Mouse (Mus musculus) forebrain, embryonic 12.5 days (tissue): ENCODE data around the gene Olfr427. TPM values are rescaled to one million over a fixed set of nuclear protein-coding genes. Genes with fewer than 3 reads are reported as not detected.
"Not testable (repeated sequence)": the region's sequence is repeated elsewhere in the genome, so short reads cannot be mapped to it uniquely, and the experiment has no call there.

Experiments
- ATAC-seq: fragments of 200-750 bp; cut with Nextera tagmentation; 2 replicates; pipeline ENCODE4 v1.8.0; 2017; ENCODE audit warnings: moderate TSS enrichment; ENCODE audit not compliant: low FRiP score
- H3K27ac ChIP-seq: fragments of 300-500 bp; sonication (generic); 2 replicates; pipeline ENCODE4 v1.5.1; 2016; ENCODE audit warnings: mild to moderate bottlenecking
- H3K27me3 ChIP-seq: fragments of 300-500 bp; sonication (generic); 2 replicates; pipeline ENCODE4 v1.6.1; 2016; ENCODE audit warnings: mild to moderate bottlenecking
- H3K36me3 ChIP-seq: fragments of 300-500 bp; sonication (generic); replicated peaks from 2 replicates; pipeline ENCODE4 v1.6.1; 2016; ENCODE audit warnings: mild to moderate bottlenecking
- H3K4me1 ChIP-seq: fragments of 300-500 bp; sonication (generic); 2 replicates; pipeline ENCODE4 v1.6.1; 2016
- H3K4me2 ChIP-seq: fragments of 300-500 bp; sonication (generic); 2 replicates; pipeline ENCODE4 v1.6.1; 2016; ENCODE audit warnings: mild to moderate bottlenecking, moderate library complexity
- H3K4me3 ChIP-seq: fragments of 300-500 bp; sonication (generic); replicated peaks from 2 replicates; pipeline ENCODE4 v1.5.1; 2016; ENCODE audit warnings: mild to moderate bottlenecking
- H3K9ac ChIP-seq: fragments of 300-500 bp; sonication (generic); 2 replicates; pipeline ENCODE4 v1.6.1; 2016; ENCODE audit warnings: mild to moderate bottlenecking
- H3K9me3 ChIP-seq: fragments of 300-500 bp; sonication (generic); 2 replicates; pipeline ENCODE4 v1.6.1; 2016
- WGBS: fragments of 180-500 bp; shearing (Covaris S2); methylation state at CpG from one replicate; pipeline ENCODE4 v1.1.7; 2016; 5-methylcytosine and 5-hydroxymethylcytosine counted together
- polyA plus RNA-seq: library from polyadenylated mRNA; unstranded; fragments of >200 nt; fragmentation: Nextera tagmentation; extraction: Ambion mirVana; gene quantifications from 2 replicates; pipeline ENCODE4 v1.2.1, GENCODE M21; 2016

The Olfr427 gene
- not detected in 2 replicates for polyA plus RNA-seq

DNA sequence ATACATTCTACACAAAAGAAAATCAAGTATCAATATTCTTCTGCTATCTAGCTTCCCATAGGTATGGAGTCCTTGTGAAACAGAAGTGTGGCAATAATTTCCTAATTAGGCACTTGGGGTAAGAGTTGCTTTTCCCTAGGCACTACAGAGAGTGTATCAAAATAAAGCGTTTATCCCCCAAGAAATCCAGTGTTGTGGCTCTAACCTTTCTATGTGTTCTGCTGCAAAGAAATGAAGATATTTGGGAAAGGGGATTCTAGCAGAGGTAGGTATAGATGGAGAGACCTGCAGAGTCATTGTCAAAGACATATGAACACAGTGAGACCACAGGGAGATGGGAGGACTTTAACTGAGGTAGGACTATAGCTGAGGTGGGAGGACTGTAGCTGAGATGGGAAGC is at the start of gene Olfr427:
Gene Olfr427 (plus strand): TSS at position 301 of the 400 bp plus-strand sequence.
- ATAC-seq, result no peak
- H3K27me3 ChIP-seq, result no peaks in the 10 kb centered on the region
- no peak within 1 kb of the TSS for H3K4me2 ChIP-seq
- 93% methylated on average over 1 of the region's 1 CpGs for WGBS
- H3K9me3 ChIP-seq, result no peaks in the 10 kb centered on the region
- H3K36me3 ChIP-seq, result no peaks in the 10 kb centered on the region
- no peak within 1 kb of the TSS for H3K27ac ChIP-seq
- no peaks in the 10 kb centered on the region for H3K4me1 ChIP-seq
- no peak within 1 kb of the TSS for H3K4me3 ChIP-seq
- no peak within 1 kb of the TSS for H3K9ac ChIP-seq

DNA sequence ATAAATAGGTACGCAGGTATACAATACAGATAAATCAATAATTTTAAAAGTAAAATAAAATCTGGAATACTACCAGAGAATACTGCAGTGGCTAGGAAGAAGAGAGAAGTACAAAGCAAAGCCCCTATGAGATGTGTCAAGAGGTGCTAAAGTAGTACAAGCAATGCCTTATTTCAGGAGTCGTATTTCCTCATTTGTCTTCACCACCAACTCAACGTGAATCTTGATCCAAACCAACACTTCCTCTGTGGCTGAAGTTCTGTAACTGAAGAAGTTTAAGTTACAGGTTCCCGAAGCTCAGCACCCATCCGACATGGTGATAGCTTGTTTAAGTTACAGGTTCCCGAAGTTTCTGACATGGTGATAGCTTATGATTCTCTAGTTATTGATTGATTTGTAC is 48.5 kb upstream of the Olfr427 start:
- not testable (repeated sequence) for H3K27ac ChIP-seq, H3K4me3 ChIP-seq, H3K4me2 ChIP-seq, H3K9ac ChIP-seq, H3K36me3 ChIP-seq, H3K9me3 ChIP-seq, ATAC-seq, H3K4me1 ChIP-seq, H3K27me3 ChIP-seq
- WGBS, result 91% methylated on average over 6 of the region's 6 CpGs

DNA sequence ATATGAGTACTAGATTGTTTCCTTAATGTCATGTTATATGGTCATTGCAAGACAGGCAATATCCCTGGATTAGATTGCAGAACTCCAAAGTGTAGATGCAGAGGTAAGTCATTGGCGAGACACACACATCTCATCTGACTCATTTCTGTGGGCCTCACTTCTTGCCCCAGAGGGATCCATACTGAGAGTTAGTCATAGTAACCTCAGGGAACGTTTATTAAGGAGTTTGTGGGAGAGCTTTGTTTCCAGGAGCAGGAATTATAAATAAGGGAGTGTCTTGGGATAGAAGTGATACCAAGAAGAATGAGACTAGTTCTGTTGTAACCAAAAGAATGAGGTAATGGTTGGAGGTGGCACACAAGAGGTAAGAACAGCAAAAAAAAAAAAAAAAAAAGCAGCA is 47.8 kb upstream of the Olfr427 start, which contains the start of gene Olfr432:
Gene Olfr432 (plus strand): TSS at position 313 of the 400 bp plus-strand sequence.
- 81% methylated on average over 2 of the region's 2 CpGs for WGBS
- Histone ChIP-seq H3K27me3 (no peaks in the 10 kb centered on the region), H3K9me3 (no peaks in the 10 kb centered on the region), H3K36me3 (no peaks in the 10 kb centered on the region), H3K27ac (no peak within 1 kb of the TSS), H3K4me3 (no peak within 1 kb of the TSS), H3K4me2 (no peak within 1 kb of the TSS), H3K4me1 (no peaks in the 10 kb centered on the region), H3K9ac (no peak within 1 kb of the TSS)
- ATAC-seq, result no peak

DNA sequence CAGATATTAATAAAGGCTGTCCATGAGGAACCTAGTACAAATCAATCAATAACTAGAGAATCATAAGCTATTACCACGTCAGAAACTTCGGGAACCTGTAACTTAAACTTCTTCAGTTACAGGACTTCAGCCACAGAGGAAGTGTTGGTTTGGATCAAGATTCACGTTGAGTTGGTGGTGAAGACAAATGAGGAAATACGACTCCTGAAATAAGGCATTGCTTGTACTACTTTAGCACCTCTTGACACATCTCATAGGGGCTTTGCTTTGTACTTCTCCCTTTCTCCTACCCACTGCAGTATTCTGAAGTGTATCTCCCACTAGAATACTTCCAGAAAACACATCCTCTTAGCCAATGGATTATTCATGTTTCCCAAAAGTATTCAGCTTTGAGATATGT is 47.3 kb upstream of the Olfr427 start:
- 82% methylated on average over 4 of the region's 4 CpGs for WGBS
- H3K4me1 ChIP-seq, H3K27me3 ChIP-seq, H3K36me3 ChIP-seq, ATAC-seq, H3K9ac ChIP-seq, H3K4me2 ChIP-seq, H3K27ac ChIP-seq, H3K4me3 ChIP-seq, H3K9me3 ChIP-seq: not testable (repeated sequence)

- no peaks in the 10 kb centered on the region for H3K27me3 ChIP-seq
- H3K9ac ChIP-seq, result no peak overlapping the region
- H3K4me3 ChIP-seq, result no peak overlapping the region
- H3K4me1 ChIP-seq, result no peaks in the 10 kb centered on the region
- ATAC-seq, result no peak
- 87% methylated on average over 4 of the region's 4 CpGs for WGBS
- H3K36me3 ChIP-seq, result no peaks in the 10 kb centered on the region
- H3K27ac ChIP-seq, result no peak overlapping the region
- no peaks in the 10 kb centered on the region for H3K9me3 ChIP-seq
- H3K4me2 ChIP-seq, result no peak overlapping the region
Measured at GRCm38 (mm10) chr1:174050532-174050931, 46.2 kb upstream of the Olfr427 start.

GRCm38 (mm10) chr1:174051515-174051914 is 45.2 kb upstream of the Olfr427 start:
- no peak overlapping the region for H3K27ac ChIP-seq
- no peak for ATAC-seq
- WGBS, result 88% methylated on average over 4 of the region's 4 CpGs

DNA sequence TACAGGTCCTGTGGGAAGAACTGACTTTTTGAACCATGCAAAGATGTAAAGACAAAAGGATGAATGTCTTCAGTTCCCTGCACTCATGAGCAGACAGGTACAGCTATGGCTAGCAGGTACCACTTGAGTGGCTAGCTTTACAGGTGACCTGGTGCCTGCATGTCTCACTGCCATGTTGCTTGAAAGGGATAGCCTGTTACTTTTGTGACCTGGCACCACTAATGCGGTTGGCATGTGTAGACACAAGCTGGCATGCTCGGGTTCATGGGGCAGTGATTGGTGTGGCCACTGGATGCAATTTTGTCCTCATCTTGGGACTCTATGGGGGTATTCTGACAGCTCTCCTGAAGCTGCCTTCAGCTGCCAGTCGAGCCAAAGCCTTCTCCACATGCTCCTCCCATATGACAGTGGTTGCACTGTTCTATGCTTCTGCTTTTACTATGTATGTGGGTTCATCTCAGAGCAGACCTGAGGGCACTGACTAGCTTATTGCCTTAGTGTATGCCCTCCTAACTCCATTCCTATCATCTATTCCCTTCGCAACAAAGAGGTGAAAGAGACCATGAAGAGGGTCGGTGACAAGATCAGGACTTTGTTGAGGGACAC is 44.7 kb upstream of the Olfr427 start:
- no peak overlapping the region for H3K4me2 ChIP-seq
- no peak for ATAC-seq
- no peak overlapping the region for H3K9ac ChIP-seq
- WGBS, result 87% methylated on average over 5 of the region's 5 CpGs
- H3K27ac ChIP-seq, result no peak overlapping the region
- H3K4me3 ChIP-seq, result no peak overlapping the region
- H3K4me1 ChIP-seq, result no peaks in the 10 kb centered on the region
- H3K9me3 ChIP-seq, result no peaks in the 10 kb centered on the region
- H3K36me3 ChIP-seq, result no peaks in the 10 kb centered on the region
- no peaks in the 10 kb centered on the region for H3K27me3 ChIP-seq

More at GRCm38 (mm10) chr1:174051515-174051914, 45.2 kb upstream of the Olfr427 start:
- Histone ChIP-seq H3K4me2 (no peak overlapping the region), H3K27me3 (no peaks in the 10 kb centered on the region), H3K4me3 (no peak overlapping the region), H3K9me3 (no peaks in the 10 kb centered on the region), H3K4me1 (no peaks in the 10 kb centered on the region), H3K9ac (no peak overlapping the region), H3K36me3 (no peaks in the 10 kb centered on the region)

- no peak for ATAC-seq
- Histone ChIP-seq H3K4me3 (no peak overlapping the region), H3K27me3 (no peaks in the 10 kb centered on the region), H3K9me3 (no peaks in the 10 kb centered on the region), H3K27ac (no peak overlapping the region), H3K4me1 (no peaks in the 10 kb centered on the region), H3K36me3 (no peaks in the 10 kb centered on the region), H3K9ac (no peak overlapping the region), H3K4me2 (no peak overlapping the region)
- 90% methylated on average over 3 of the region's 3 CpGs for WGBS
Measured at GRCm38 (mm10) chr1:174052981-174053380, 43.7 kb upstream of the Olfr427 start.

DNA sequence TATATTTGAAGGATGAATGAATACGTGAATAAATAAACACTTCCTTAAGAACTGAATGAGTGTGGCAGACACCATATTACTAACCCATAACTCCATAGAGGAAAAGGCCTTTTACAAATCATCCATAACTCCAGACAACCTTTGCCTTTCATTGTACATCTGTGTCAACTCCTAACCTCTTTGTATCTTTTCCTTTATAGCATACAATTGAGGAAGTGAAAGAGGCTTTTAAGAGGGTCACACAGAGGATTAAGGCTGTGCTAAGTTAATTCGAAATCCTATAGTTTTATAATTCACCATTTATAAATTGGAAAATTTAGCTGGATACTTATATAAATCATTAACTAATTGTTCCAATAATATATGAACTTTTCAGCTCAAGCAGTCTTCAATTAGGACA is 41.4 kb upstream of the Olfr427 start:
- ATAC-seq, result no peak
- no peaks in the 10 kb centered on the region for H3K4me1 ChIP-seq
- no peaks in the 10 kb centered on the region for H3K27me3 ChIP-seq
- H3K4me3 ChIP-seq, result no peak overlapping the region
- H3K9ac ChIP-seq, result no peak overlapping the region
- no peaks in the 10 kb centered on the region for H3K9me3 ChIP-seq
- H3K27ac ChIP-seq, result no peak overlapping the region
- H3K4me2 ChIP-seq, result no peak overlapping the region
- no peaks in the 10 kb centered on the region for H3K36me3 ChIP-seq
- WGBS, result 74% methylated on average over 2 of the region's 2 CpGs

GRCm38 (mm10) chr1:174066305-174066704 is 30.4 kb upstream of the Olfr427 start, which contains the start of gene Olfr430:
Gene Olfr430, plus strand, starts transcription at chr1:174066605.
- no peak within 1 kb of the TSS for H3K4me3 ChIP-seq
- no peak within 1 kb of the TSS for H3K4me2 ChIP-seq
- no peaks in the 10 kb centered on the region for H3K9me3 ChIP-seq
- no peak for ATAC-seq
- H3K9ac ChIP-seq, result no peak within 1 kb of the TSS
- 90% methylated on average over 3 of the region's 3 CpGs for WGBS
- H3K27ac ChIP-seq, result no peak within 1 kb of the TSS
- H3K4me1 ChIP-seq, result no peaks in the 10 kb centered on the region
- no peaks in the 10 kb centered on the region for H3K36me3 ChIP-seq
- H3K27me3 ChIP-seq, result no peaks in the 10 kb centered on the region

GRCm38 (mm10) chr1:174084031-174084430 is 12.7 kb upstream of the Olfr427 start, which contains the start of gene Olfr429:
Gene Olfr429, plus strand, starts transcription at chr1:174084331.
- Histone ChIP-seq H3K27me3 (no peaks in the 10 kb centered on the region), H3K4me2 (no peak within 1 kb of the TSS), H3K9me3 (no peaks in the 10 kb centered on the region), H3K4me1 (no peaks in the 10 kb centered on the region), H3K27ac (no peak within 1 kb of the TSS), H3K9ac (no peak within 1 kb of the TSS), H3K4me3 (no peak within 1 kb of the TSS), H3K36me3 (no peaks in the 10 kb centered on the region)
- ATAC-seq, result no peak
- 93% methylated on average over 2 of the region's 2 CpGs for WGBS

DNA sequence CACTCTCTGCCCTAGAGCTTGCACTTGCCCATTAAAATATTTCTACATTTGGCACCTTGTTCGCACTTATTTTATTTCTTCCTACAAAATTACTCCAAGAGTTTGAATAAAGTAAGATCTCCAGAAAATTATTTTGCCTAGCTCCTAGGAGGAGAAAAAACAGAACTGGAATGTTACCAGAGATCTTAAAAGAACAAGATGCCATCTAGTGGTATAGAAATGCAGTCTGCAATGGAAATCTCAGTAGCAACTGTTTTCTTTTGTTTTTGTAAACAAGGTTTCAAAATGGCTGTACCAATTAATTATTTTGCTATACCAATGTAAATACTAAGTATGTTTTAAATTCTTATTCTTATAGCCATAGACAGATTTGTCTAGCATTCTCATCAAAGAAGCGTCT is 7.0 kb downstream of the Olfr427 start:
- WGBS, result 65% methylated on average over 2 of the region's 2 CpGs
- no peak for ATAC-seq
- H3K27ac ChIP-seq, result no peak overlapping the region
- no peaks in the 10 kb centered on the region for H3K4me1 ChIP-seq
- no peaks in the 10 kb centered on the region for H3K27me3 ChIP-seq
- H3K9me3 ChIP-seq, result no peaks in the 10 kb centered on the region
- no peak overlapping the region for H3K4me3 ChIP-seq
- H3K36me3 ChIP-seq, result no peaks in the 10 kb centered on the region
- no peak overlapping the region for H3K9ac ChIP-seq
- H3K4me2 ChIP-seq, result no peak overlapping the region

DNA sequence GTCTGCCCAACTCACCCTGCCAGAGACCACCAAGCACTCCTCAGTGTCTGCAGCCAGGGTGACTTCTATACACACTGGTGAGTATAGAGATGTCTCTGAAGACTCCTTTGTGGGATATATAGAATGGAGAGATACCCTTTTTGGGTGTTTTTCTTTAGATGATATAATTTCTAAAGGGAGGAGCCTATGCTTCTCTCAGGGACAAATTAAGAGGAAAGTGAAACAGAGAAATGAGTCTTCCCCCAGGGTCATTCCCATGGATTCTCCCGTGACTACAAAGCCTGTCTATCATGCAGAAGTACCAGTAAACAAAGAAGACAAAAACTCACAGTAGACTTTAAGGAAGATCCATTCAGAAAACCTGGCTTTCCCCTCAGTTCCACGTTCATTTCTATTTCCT is 24.4 kb downstream of the Olfr427 start, which contains the start of gene Olfr231:
Gene Olfr231 (minus strand): TSS at position 101 of the 400 bp plus-strand sequence.
- Histone ChIP-seq H3K9ac (no peak within 1 kb of the TSS), H3K9me3 (no peaks in the 10 kb centered on the region), H3K4me1 (no peaks in the 10 kb centered on the region), H3K4me2 (no peak within 1 kb of the TSS), H3K27ac (no peak within 1 kb of the TSS), H3K36me3 (no peaks in the 10 kb centered on the region), H3K27me3 (no peaks in the 10 kb centered on the region), H3K4me3 (no peak within 1 kb of the TSS)
- WGBS, result 63% methylated on average over 2 of the region's 2 CpGs
- no peak for ATAC-seq
